Comparison of ENCODE assay signal across 13 mouse cellular contexts in genomic region chr7:142869419-142870163, GRCm38 (mm10).
A peak's percentile ranks its signal among the peaks of the same experiment; 100 is the strongest.
DNase-seq lines count a peak whose midpoint lies in the region; ATAC-seq lines count a peak whose summit lies in the region.
"Had no signal": no experiment of that assay in that cellular context is flagged by ENCODE, and none has a peak within 500 bp of the region (broad histone marks: within the 10 kb centered on the region; RNA-seq: fewer than 3 reads in every experiment).

No protein-coding gene starts in this region.

- no peak overlapping the region for H3K9ac ChIP-seq in forebrain, embryonic 15.5 days (replicated peaks)
- H3K9ac ChIP-seq in limb, embryonic 12.5 days (replicated peaks), result no peak overlapping the region
- H3K9ac ChIP-seq: kidney, embryonic 15.5 days; limb, embryonic 15.5 days had no signal

- 9% methylated on average over 4 of the region's 4 CpGs for WGBS in forebrain, embryonic 10.5 days
- 6% methylated on average over 4 of the region's 4 CpGs for WGBS in forebrain, embryonic 15.5 days
- WGBS in limb, embryonic 12.5 days, result 0% methylated on average over 4 of the region's 4 CpGs

- no peak overlapping the region for H3K4me2 ChIP-seq in forebrain, embryonic 15.5 days (replicated peaks)
- H3K4me2 ChIP-seq in limb, embryonic 12.5 days, result peak overlapping the region; percentile 19
- H3K4me2 ChIP-seq: kidney, embryonic 15.5 days; limb, embryonic 15.5 days had no signal

- H3K9me3 ChIP-seq in forebrain, embryonic 10.5 days, result no peaks in the 10 kb centered on the region
- H3K9me3 ChIP-seq in forebrain, embryonic 15.5 days, result no peaks in the 10 kb centered on the region
- H3K9me3 ChIP-seq in limb, embryonic 12.5 days, result no peaks in the 10 kb centered on the region
- H3K9me3 ChIP-seq: kidney, embryonic 15.5 days; limb, embryonic 15.5 days had no signal

- H3K36me3 ChIP-seq in forebrain, embryonic 10.5 days (replicated peaks), result no peaks in the 10 kb centered on the region
- H3K36me3 ChIP-seq in forebrain, embryonic 15.5 days, result no peaks in the 10 kb centered on the region
- no peaks in the 10 kb centered on the region for H3K36me3 ChIP-seq in limb, embryonic 12.5 days
- H3K36me3 ChIP-seq: kidney, embryonic 15.5 days; limb, embryonic 15.5 days had no signal

- H3K4me3 ChIP-seq in forebrain, embryonic 10.5 days, result no peak overlapping the region
- no peak overlapping the region for H3K4me3 ChIP-seq in forebrain, embryonic 15.5 days
- no peak overlapping the region for H3K4me3 ChIP-seq in limb, embryonic 12.5 days (replicated peaks)
- H3K4me3 ChIP-seq: kidney, embryonic 15.5 days; limb, embryonic 15.5 days had no signal

- no peaks in the 10 kb centered on the region for H3K27me3 ChIP-seq in forebrain, embryonic 10.5 days (ENCODE audit: poor library complexity, severe bottlenecking)
- no peaks in the 10 kb centered on the region for H3K27me3 ChIP-seq in forebrain, embryonic 15.5 days
- H3K27me3 ChIP-seq in limb, embryonic 12.5 days, result no peaks in the 10 kb centered on the region
- H3K27me3 ChIP-seq: kidney, embryonic 15.5 days; limb, embryonic 15.5 days had no signal

- H3K4me1 ChIP-seq in forebrain, embryonic 10.5 days, result peaks cover 14% of the 10 kb centered on the region
- no peaks in the 10 kb centered on the region for H3K4me1 ChIP-seq in forebrain, embryonic 15.5 days
- peaks cover 14% of the 10 kb centered on the region for H3K4me1 ChIP-seq in limb, embryonic 12.5 days (replicated peaks)

- no peak for ATAC-seq in forebrain, embryonic 15.5 days (replicated peaks)
- no peak for ATAC-seq in limb, embryonic 12.5 days (ENCODE audit: insufficient number of reproducible peaks, insufficient read depth, low FRiP score, low TSS enrichment, low read depth)
- no peak for ATAC-seq in megakaryocyte progenitor cell, adult 5-6 weeks (replicated peaks; ENCODE audit: poor library complexity)

- H3K27ac ChIP-seq in forebrain, embryonic 10.5 days, result peak overlapping the region; percentile 72; the same call in 1 of the 2 replicates
- no peak overlapping the region for H3K27ac ChIP-seq in forebrain, embryonic 15.5 days (replicated peaks)
- H3K27ac ChIP-seq in limb, embryonic 12.5 days, result peak overlapping the region; percentile 66; the same call in 1 of the 2 replicates
- H3K27ac ChIP-seq: kidney, embryonic 15.5 days; limb, embryonic 15.5 days had no signal

- no peak for DNase-seq in forebrain, embryonic 10.5 days (ENCODE audit: extremely low spot score, low spot score)
- DNase-seq in retina, postnatal 1 day, result peak; percentile 31
- no peak for DNase-seq in retina, embryonic 14.5 days (ENCODE audit: low spot score)
- no peak for DNase-seq in kidney, postnatal 25 days
- no peak for DNase-seq in left cerebral cortex, adult 9 months (ENCODE audit: low spot score in 2 of 2)
- DNase-seq: adrenal gland, postnatal 36 days; gastrocnemius, postnatal 14 days; lung, adult 18-20 months had no signal
